Mouse (Mus musculus): Measurements from ENCODE around the gene Hs6st1.

DNA sequence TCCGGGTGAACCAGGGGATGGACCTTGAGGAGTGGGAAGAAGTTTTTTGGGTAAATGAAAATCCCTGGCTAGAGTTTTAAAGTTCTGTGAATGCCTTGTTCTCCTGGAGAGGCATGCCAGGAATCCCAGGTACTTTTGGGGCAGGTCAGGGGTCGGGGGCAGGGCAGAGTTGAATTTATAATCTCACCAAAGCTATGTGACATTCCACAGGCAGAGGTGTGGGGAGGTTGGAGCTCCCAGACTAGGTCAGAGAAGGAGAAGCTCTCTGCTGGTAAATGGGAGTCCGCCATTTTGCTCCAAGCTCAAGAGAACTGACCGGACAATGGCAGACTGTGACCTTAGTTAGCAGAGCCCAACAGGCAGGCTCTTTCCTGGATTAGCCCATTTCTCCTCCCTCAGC, 51.2 kb downstream of the Hs6st1 start:
- no peak for TF ChIP-seq CTCF (IDR thresholded peaks at IDR 0.05; ENCODE audit: low read depth, low read length)
- no peak for TF ChIP-seq POLR2A (IDR thresholded peaks at IDR 0.05; ENCODE audit: extremely low read depth, insufficient read depth, low read length)
